Mouse (Mus musculus) embryonic facial prominence, embryonic 13.5 days (tissue): ENCODE results near the gene Baz2b. TPM values are rescaled to one million over a fixed set of nuclear protein-coding genes. Genes with fewer than 3 reads are reported as not detected.

Experiments used
- ATAC-seq: fragments of 200-750 bp; cut with Nextera tagmentation; 2 replicates; pipeline ENCODE4 v1.8.0; 2017; ENCODE audit warnings: low read depth; ENCODE audit not compliant: insufficient number of reproducible peaks, insufficient read depth, low FRiP score, low TSS enrichment
- H3K27ac ChIP-seq: fragments of 300-500 bp; sonication (generic); 2 replicates; pipeline ENCODE4 v1.5.1; 2015; ENCODE audit warnings: moderate library complexity, mild to moderate bottlenecking, inconsistent platforms
- H3K27me3 ChIP-seq: fragments of 300-500 bp; sonication (generic); 2 replicates; pipeline ENCODE4 v1.6.1; 2015; ENCODE audit warnings: mild to moderate bottlenecking, inconsistent platforms
- H3K36me3 ChIP-seq: fragments of 300-500 bp; sonication (generic); 2 replicates; pipeline ENCODE4 v1.6.1; 2015; ENCODE audit warnings: mild to moderate bottlenecking, inconsistent platforms
- H3K4me1 ChIP-seq: fragments of 300-500 bp; sonication (generic); 2 replicates; pipeline ENCODE4 v1.6.1; 2015; ENCODE audit warnings: inconsistent platforms
- H3K4me2 ChIP-seq: fragments of 300-500 bp; sonication (generic); 2 replicates; pipeline ENCODE4 v1.6.1; 2015; ENCODE audit warnings: moderate library complexity, mild to moderate bottlenecking, inconsistent platforms
- H3K4me3 ChIP-seq: fragments of 300-500 bp; sonication (generic); 2 replicates; pipeline ENCODE4 v1.5.1; 2015; ENCODE audit warnings: mild to moderate bottlenecking, inconsistent platforms
- H3K9ac ChIP-seq: fragments of 300-500 bp; sonication (generic); 2 replicates; pipeline ENCODE4 v1.6.1; 2015; ENCODE audit warnings: mild to moderate bottlenecking, inconsistent platforms
- H3K9me3 ChIP-seq: fragments of 300-500 bp; sonication (generic); 2 replicates; pipeline ENCODE4 v1.6.1; 2016; ENCODE audit warnings: inconsistent platforms
- WGBS: fragments of 180-500 bp; shearing (Covaris S2); methylation state at CpG from one replicate; pipeline ENCODE4 v1.1.7; 2015; ENCODE audit warnings: mixed read lengths; 5-methylcytosine and 5-hydroxymethylcytosine counted together
- polyA plus RNA-seq: library from polyadenylated mRNA; unstranded; fragments of >200 nt; fragmentation: Nextera tagmentation; extraction: Ambion mirVana; gene quantifications from 2 replicates; pipeline ENCODE4 v1.2.1, GENCODE M21; 2015

Baz2b gene
- polyA plus RNA-seq, result 70.2 and 76.1 TPM in 2 replicates

DNA sequence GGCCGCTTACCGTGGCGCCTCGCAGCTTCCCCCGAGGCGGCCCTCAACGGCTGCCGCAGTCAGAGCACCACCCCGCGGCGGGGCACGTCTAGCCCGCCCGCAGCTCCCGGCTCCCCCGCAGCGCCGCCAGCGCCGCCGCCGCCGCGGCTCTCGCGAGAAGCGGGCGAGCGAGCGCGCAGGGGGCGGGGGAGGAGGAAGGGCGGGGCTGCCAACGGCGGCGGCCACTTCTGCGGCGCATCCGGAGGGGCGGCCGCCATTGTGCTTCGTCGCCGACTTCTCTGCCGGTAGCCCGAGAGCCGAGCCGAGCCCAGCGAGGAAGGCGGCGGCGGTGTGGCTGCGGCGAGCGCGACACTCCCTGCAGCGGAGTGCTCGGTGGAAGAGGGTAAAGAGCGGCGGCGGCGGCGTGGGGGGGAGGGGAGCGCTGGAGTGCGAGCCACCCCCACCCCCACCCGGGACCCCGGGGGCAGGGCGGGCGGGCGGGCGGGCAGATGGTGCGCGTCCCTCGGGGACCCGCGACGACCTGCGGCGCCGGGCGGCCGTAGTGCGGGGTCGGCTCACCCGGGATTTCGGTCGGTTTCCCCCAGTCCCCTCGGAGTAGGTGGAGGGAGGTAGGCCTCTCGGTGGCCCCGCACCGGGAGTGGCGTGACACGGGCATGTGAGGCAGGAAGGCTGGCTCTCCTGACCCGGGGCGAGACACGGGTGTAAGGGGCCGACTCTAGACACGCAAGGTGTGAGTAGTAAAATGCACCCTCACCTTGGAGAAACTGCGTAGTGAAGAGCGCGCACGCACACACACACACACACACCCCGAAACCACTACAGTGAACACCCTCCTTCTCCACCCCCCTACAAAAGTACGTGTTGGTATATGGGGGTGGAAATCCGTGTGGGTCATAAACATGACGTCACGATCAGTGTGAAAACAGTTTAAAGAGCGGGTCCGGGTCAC, at the start of gene Baz2b, which contains the start of gene March7:
Gene Baz2b, minus strand, starts transcription at position 137 of the 949 bp plus-strand sequence.
Gene March7, plus strand, starts transcription at position 185 of the 949 bp plus-strand sequence.
- Histone ChIP-seq H3K4me3 (peak within 1 kb of the TSS; percentile 83), H3K4me2 (peak within 1 kb of the TSS; percentile 79), H3K27me3 (no peaks in the 10 kb centered on the region), H3K36me3 (peaks cover 22% of the 10 kb centered on the region), H3K27ac (peak within 1 kb of the TSS; percentile 91), H3K9ac (peak within 1 kb of the TSS; percentile 96), H3K4me1 (peaks cover 33% of the 10 kb centered on the region), H3K9me3 (no peaks in the 10 kb centered on the region)
- WGBS, result under 1% methylated on average over 64 of the region's 109 CpGs
- peak; percentile 89 for ATAC-seq

DNA sequence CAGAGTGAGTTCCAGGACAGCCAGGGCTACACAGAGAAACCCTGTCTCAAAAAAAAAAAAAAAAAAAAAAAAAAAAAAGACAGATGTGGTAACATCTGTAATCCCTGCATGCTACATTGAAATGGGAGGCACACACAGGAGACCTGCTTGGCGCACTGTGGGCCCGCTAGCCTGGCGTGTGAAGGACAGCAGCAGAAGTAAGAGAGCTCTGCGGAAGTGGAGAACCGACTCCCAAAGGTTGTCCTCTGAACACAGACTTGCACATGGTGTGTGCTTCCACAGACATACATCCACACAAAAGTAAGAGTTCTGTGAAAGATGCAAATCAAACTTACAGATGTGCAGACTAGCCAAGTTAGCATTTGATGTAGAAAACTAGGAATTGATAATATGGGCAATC, 49.5 kb upstream of the Baz2b start:
- no peak overlapping the region for H3K4me2 ChIP-seq
- no peak overlapping the region for H3K27ac ChIP-seq
- ATAC-seq, result no peak
- H3K36me3 ChIP-seq, result peaks cover 45% of the 10 kb centered on the region
- no peaks in the 10 kb centered on the region for H3K9me3 ChIP-seq
- H3K9ac ChIP-seq, result no peak overlapping the region
- H3K4me3 ChIP-seq, result no peak overlapping the region
- no peaks in the 10 kb centered on the region for H3K27me3 ChIP-seq
- H3K4me1 ChIP-seq, result no peaks in the 10 kb centered on the region
- WGBS, result 97% methylated on average over 5 of the region's 5 CpGs

DNA sequence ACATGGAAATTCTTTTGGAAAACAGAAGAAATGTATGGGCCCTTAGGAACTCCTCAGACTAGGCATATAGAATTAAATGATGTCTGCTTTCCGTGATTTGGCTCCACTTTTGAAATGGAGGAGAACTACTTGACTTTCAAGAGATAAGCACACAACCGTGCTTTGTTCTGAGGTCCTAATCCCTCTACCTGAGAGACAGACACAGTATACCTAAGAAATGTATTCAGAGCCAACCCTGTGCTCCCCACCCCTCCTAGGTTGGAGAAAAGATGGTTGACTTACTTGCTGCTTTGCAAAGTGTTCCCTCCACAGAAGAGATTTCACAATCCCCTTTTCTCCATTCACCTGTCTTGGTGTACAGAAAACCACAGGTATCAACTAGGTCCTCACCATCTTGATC, 47.1 kb upstream of the Baz2b start:
- peaks cover 50% of the 10 kb centered on the region for H3K36me3 ChIP-seq
- H3K4me3 ChIP-seq, result no peak overlapping the region
- no peaks in the 10 kb centered on the region for H3K4me1 ChIP-seq
- no peak overlapping the region for H3K4me2 ChIP-seq
- ATAC-seq, result no peak
- 78% methylated on average over 2 of the region's 2 CpGs for WGBS
- H3K27me3 ChIP-seq, result no peaks in the 10 kb centered on the region
- H3K9ac ChIP-seq, result no peak overlapping the region
- H3K27ac ChIP-seq, result no peak overlapping the region
- no peaks in the 10 kb centered on the region for H3K9me3 ChIP-seq

DNA sequence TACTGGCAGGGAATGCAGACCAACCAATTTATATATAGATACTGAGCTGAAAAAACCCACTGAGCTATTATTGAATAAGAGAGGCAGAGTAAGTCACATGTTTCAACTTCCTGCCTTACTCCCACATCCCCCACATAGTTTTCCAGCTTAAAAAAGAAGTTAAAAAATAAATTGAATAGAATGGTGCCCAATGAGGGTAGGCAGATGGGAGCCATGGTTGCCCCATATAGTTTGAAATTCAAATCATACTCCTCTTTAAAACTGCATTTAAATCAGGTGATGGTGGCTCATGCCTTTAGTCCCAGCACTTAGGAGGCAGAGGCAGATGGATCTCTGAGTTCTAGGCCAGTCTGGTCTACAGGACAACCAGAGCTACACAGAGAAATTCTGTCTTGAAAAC, 43.9 kb upstream of the Baz2b start:
- Histone ChIP-seq H3K27me3 (no peaks in the 10 kb centered on the region), H3K9me3 (no peaks in the 10 kb centered on the region), H3K4me1 (no peaks in the 10 kb centered on the region), H3K36me3 (peaks cover 54% of the 10 kb centered on the region), H3K4me2 (no peak overlapping the region), H3K27ac (no peak overlapping the region), H3K9ac (no peak overlapping the region), H3K4me3 (no peak overlapping the region)
- ATAC-seq, result no peak

DNA sequence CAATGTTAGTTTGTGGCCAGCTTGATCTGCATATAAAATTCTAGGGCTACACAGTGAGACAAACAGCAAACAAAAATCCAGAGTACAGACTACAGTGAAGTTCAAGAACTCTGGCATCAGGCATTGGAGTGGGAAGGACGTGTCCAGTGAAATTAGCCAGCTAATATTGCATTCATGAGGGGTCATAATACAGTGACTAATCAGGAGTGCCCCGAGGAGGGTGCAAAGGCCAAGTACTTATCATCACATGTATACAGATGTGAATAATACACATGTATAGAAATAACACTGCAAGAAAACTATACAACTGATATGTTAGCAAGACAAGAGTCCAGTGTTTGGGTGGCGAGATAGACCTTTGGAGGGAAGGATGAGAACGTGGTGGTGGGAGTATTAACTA, 43.1 kb upstream of the Baz2b start:
- Histone ChIP-seq H3K4me2 (no peak overlapping the region), H3K4me3 (no peak overlapping the region), H3K27me3 (no peaks in the 10 kb centered on the region), H3K9ac (no peak overlapping the region), H3K36me3 (peaks cover 48% of the 10 kb centered on the region), H3K27ac (no peak overlapping the region), H3K4me1 (no peaks in the 10 kb centered on the region), H3K9me3 (no peaks in the 10 kb centered on the region)
- WGBS, result 89% methylated on average over 4 of the region's 4 CpGs
- ATAC-seq, result no peak

DNA sequence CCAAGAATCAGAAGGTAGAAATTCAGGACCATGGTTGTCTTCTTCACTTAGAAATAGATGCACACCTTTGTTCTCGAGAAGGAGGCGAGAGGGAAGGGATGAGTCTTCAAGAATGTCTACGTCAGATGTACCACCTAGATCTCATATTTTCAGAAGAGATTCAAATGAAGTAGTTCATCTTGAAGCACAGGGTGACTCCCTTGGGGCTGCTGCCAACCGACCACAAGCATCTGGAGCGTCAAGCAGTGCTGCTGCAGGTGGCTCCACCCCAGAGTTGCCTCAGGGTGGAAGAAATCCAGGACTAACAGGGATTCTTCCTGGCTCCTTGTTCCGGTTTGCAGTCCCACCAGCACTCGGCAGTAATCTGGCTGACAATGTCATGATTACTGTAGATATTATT, 24.9 kb upstream of the Baz2b start:
- Histone ChIP-seq H3K9ac (no peak overlapping the region), H3K27me3 (no peaks in the 10 kb centered on the region), H3K36me3 (peaks cover 72% of the 10 kb centered on the region), H3K4me3 (no peak overlapping the region), H3K27ac (no peak overlapping the region), H3K4me2 (no peak overlapping the region), H3K4me1 (no peaks in the 10 kb centered on the region), H3K9me3 (no peaks in the 10 kb centered on the region)
- WGBS, result 69% methylated on average over 7 of the region's 7 CpGs
- ATAC-seq, result no peak

DNA sequence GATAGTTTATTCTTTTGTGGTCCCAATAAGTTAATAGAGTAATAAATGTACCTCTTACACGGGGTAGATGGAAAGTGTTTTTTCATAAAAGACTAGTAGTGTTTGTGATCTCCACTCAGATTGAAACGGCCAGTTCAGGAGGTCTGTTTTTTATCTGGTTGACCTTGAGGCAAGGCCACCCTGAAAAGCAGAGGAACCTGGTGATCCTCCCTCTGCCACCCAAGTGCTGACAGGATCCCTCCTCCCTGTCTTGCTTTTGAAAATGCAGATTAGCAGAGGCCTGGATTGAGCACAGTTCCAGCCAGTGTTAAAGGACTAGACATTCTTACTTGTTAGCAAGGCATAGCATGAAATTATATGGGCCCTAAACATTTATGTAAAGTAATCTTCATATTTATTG, 23.5 kb upstream of the Baz2b start:
- Histone ChIP-seq H3K27me3 (no peaks in the 10 kb centered on the region), H3K36me3 (peaks cover 62% of the 10 kb centered on the region), H3K9me3 (no peaks in the 10 kb centered on the region), H3K27ac (no peak overlapping the region), H3K4me1 (no peaks in the 10 kb centered on the region), H3K4me3 (no peak overlapping the region), H3K9ac (no peak overlapping the region), H3K4me2 (no peak overlapping the region)
- WGBS, result 58% methylated on average over 2 of the region's 2 CpGs
- no peak for ATAC-seq

DNA sequence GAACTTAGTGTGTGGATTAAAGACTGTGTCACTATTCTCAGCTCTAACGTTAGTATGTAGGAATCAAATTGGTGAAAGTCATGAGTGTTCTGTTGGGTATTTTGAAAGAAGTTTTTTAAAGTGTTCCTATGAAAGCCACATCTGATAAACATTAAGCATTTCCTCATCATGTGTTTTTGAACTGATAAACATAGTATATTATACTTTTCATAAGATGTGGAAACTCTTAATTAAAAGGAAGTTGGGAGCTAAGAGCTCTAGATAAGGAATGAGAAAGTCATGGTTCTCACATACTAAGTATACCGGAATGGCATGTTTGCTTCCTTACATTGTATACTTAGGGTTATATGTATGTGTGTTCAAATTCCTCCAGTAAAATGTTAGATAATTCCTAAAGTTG, 20.7 kb upstream of the Baz2b start:
- 86% methylated on average over 2 of the region's 2 CpGs for WGBS
- Histone ChIP-seq H3K36me3 (peaks cover 42% of the 10 kb centered on the region), H3K27me3 (no peaks in the 10 kb centered on the region)

DNA sequence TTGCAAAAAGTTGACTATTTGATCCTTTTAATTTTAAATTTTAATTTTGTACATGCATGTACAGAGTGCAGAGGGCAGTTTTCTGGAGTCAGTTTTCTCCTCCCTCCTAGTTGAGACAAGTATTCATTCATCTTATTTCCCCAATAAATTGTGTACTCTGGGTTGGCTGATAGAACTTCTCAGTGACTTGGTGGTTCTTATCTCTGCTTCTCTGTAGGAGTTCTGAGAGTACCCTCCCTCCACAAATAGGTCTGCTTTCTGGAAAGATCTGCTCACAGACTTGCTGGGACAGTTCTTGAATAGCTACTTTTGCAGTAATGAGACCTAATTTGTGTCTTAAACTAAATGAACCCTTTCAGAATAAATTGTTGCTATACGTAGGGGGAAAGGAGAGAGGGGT, 18.8 kb upstream of the Baz2b start:
- Histone ChIP-seq H3K27me3 (no peaks in the 10 kb centered on the region), H3K27ac (no peak overlapping the region), H3K9ac (no peak overlapping the region), H3K4me1 (peaks cover under 1% of the 10 kb centered on the region; the same call in 1 of the 2 replicates), H3K4me2 (no peak overlapping the region), H3K9me3 (no peaks in the 10 kb centered on the region), H3K36me3 (peaks cover 31% of the 10 kb centered on the region), H3K4me3 (no peak overlapping the region)
- ATAC-seq, result no peak
- 63% methylated on average over 1 of the region's 1 CpGs for WGBS

More for the DNA sequence above, 20.7 kb upstream of the Baz2b start:
- no peak overlapping the region for H3K4me2 ChIP-seq
- no peak for ATAC-seq
- no peak overlapping the region for H3K9ac ChIP-seq
- H3K9me3 ChIP-seq, result no peaks in the 10 kb centered on the region
- H3K4me3 ChIP-seq, result no peak overlapping the region
- H3K27ac ChIP-seq, result no peak overlapping the region
- no peaks in the 10 kb centered on the region for H3K4me1 ChIP-seq

DNA sequence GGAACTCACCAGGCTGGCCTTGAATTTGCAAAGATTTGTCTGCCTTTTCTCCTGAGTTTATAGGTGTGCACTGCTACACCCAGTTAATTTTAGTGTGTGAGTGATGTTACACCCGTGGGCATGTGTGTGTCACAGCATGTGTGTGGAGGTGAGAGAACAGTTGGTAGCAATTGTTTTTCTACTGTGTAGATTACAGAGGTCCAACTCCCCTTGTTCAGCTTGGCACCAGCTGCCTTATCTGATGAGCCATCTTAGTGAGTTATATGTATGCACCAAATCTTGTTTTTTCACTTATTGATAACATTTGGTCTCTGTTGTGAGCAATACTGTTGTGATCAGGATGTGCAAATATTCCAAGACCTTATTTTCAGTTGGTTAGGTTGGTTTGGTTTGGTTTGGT, 13.8 kb upstream of the Baz2b start:
- H3K36me3 ChIP-seq, result 0 out of 2 replicates have a peak, but pooled peaks cover 5% of the 10 kb centered on the region
- no peak overlapping the region for H3K9ac ChIP-seq
- H3K9me3 ChIP-seq, result no peaks in the 10 kb centered on the region
- H3K27me3 ChIP-seq, result no peaks in the 10 kb centered on the region
- no peak for ATAC-seq
- H3K4me1 ChIP-seq, result peaks cover 10% of the 10 kb centered on the region; the same call in 1 of the 2 replicates
- H3K4me3 ChIP-seq, result no peak overlapping the region
- no peak overlapping the region for H3K4me2 ChIP-seq
- 74% methylated on average over 1 of the region's 1 CpGs for WGBS
- H3K27ac ChIP-seq, result no peak overlapping the region

DNA sequence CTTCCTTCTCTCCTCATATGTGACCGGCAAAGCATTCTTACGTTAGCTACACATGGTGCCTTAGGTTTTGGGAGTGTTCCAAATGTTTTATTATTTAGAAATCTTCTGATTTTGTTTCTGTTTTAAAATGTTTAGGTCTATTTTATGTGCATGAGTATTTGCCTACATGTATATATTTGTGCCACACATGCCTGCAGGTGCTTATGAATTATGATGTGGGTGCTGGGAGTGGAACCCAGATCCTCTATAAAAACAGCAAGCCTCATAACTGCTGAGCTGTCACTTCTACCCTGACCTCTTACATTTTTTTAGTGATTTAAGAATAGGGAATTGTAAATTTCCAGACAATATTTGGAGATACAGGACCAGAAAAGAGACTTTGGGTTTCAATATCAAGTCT, 12.3 kb upstream of the Baz2b start:
- peaks cover 9% of the 10 kb centered on the region; the same call in 1 of the 2 replicates for H3K36me3 ChIP-seq
- WGBS, result 79% methylated on average over 2 of the region's 2 CpGs
- H3K4me2 ChIP-seq, result no peak overlapping the region
- H3K27me3 ChIP-seq, result no peaks in the 10 kb centered on the region
- no peak overlapping the region for H3K27ac ChIP-seq
- no peak for ATAC-seq
- H3K9ac ChIP-seq, result no peak overlapping the region
- H3K4me1 ChIP-seq, result peaks cover 17% of the 10 kb centered on the region
- H3K4me3 ChIP-seq, result no peak overlapping the region
- H3K9me3 ChIP-seq, result no peaks in the 10 kb centered on the region

DNA sequence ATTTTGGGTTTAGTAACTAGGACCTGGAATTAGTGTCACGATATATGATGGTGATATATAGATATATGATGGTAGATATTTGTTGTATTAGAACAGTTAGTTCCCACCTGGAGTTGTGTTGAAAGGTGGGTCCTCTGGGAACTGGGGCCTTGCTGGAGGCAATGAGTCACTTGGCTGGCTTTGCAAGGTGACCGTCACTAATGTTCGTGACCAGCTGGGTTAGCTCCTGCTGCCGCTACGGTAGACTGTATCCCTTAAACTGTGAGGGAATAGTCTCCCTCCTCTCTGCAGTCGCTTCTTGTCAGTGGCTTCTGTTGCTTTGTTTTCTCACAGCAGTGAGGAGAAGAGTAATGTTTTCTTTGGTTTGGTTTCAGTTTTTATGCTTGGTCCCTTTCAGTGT, 11.6 kb upstream of the Baz2b start:
- WGBS, result 63% methylated on average over 6 of the region's 6 CpGs

More for the DNA sequence above, 11.6 kb upstream of the Baz2b start:
- no peaks in the 10 kb centered on the region for H3K9me3 ChIP-seq
- peaks cover 24% of the 10 kb centered on the region for H3K4me1 ChIP-seq
- H3K36me3 ChIP-seq, result peaks cover 12% of the 10 kb centered on the region; the same call in 1 of the 2 replicates
- no peak overlapping the region for H3K9ac ChIP-seq
- no peak overlapping the region for H3K4me2 ChIP-seq
- H3K4me3 ChIP-seq, result no peak overlapping the region
- no peak for ATAC-seq
- no peak overlapping the region for H3K27ac ChIP-seq
- no peaks in the 10 kb centered on the region for H3K27me3 ChIP-seq
